Mouse (Mus musculus) cerebellum, adult 2 months (tissue): ENCODE measurements around the gene Pecam1. TPM values are rescaled to one million over a fixed set of nuclear protein-coding genes. Genes with fewer than 3 reads are reported as not detected.

Source experiments
- DNase-seq, 2 experiments: peaks; one replicate each; pipeline ENCODE4 v3.0.0; 2021
- H3K27ac ChIP-seq: fragments of 200-500 bp; 2 replicates; pipeline ENCODE4 v1.5.1; 2012; ENCODE audit warnings: low read length, control low read depth, inconsistent platforms; ENCODE audit not compliant: insufficient read depth
- H3K27me3 ChIP-seq: fragments of 200-500 bp; 2 replicates; pipeline ENCODE4 v1.6.1; 2012; ENCODE audit warnings: inconsistent platforms, mild to moderate bottlenecking, low read length, moderate library complexity; ENCODE audit not compliant: control insufficient read depth, insufficient read depth
- H3K4me1 ChIP-seq: fragments of 200-500 bp; 2 replicates; pipeline ENCODE4 v1.6.1; 2011; ENCODE audit warnings: low read length; ENCODE audit not compliant: control insufficient read depth, insufficient read depth
- H3K4me3 ChIP-seq: fragments of 200-500 bp; replicated peaks from 2 replicates; pipeline ENCODE3; 2011; ENCODE audit warnings: mild to moderate bottlenecking, low read depth, low read length, control low read depth; ENCODE audit not compliant: insufficient read depth
- CTCF ChIP-seq: fragments of 200-500 bp; IDR thresholded peaks from 2 replicates; pipeline ENCODE4 v1.5.1; 2011; ENCODE audit warnings: low read depth, mild to moderate bottlenecking, control low read depth, low read length, moderate library complexity, borderline replicate concordance; ENCODE audit not compliant: insufficient read depth
- POLR2A ChIP-seq: fragments of 200-500 bp; IDR thresholded peaks from 2 replicates; pipeline ENCODE4 v1.6.1; 2011; ENCODE audit warnings: low read length, control low read depth, borderline replicate concordance; ENCODE audit not compliant: insufficient read depth
- WGBS: fragments of 180-500 bp; shearing (Covaris S2); methylation state at CpG from one replicate; pipeline ENCODE4 v1.1.7; 2018; 5-methylcytosine and 5-hydroxymethylcytosine counted together
- polyA plus RNA-seq: library from polyadenylated mRNA; depleted of rRNA; stranded (reverse); fragments of >200 nt; gene quantifications from 2 replicates; pipeline ENCODE4 v1.2.3, GENCODE M21; 2012

Gene Pecam1
- polyA plus RNA-seq, 1 experiment, result 16.2 TPM

DNA sequence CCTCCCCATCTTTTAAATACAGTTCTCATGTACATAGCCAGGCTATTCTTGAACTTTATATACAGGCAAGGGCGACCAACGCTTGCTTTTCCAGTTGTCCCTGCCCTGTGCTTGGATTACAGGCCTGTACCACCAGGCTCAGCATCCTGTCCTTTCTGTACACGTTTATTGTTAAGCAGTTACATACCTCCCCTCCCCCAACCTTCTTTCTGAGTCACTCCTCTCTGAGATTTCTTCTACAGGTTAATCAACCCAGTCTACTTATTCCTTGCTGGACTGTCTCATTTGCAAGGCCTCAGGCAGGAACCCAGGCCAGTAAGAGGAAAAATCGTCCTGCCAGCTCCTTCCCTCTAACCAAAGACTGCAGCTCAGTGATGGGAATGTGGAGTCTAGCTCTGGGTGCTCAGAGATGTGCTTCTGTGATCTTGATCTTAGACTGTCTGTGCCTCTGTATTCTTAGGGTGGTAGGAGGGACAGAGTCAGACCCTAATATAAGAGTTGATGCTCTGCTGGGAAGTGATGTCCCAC lies 79.4 kb downstream of the Pecam1 start:
- TF ChIP-seq CTCF (no peak), POLR2A (no peak)
- DNase-seq, result no peak
- H3K4me3 ChIP-seq, result no peak overlapping the region
- WGBS, result 79% methylated on average over 4 of the region's 4 CpGs
- no peak overlapping the region for H3K27ac ChIP-seq
- no peaks in the 10 kb centered on the region for H3K27me3 ChIP-seq
- H3K4me1 ChIP-seq, result peaks cover 11% of the 10 kb centered on the region

DNA sequence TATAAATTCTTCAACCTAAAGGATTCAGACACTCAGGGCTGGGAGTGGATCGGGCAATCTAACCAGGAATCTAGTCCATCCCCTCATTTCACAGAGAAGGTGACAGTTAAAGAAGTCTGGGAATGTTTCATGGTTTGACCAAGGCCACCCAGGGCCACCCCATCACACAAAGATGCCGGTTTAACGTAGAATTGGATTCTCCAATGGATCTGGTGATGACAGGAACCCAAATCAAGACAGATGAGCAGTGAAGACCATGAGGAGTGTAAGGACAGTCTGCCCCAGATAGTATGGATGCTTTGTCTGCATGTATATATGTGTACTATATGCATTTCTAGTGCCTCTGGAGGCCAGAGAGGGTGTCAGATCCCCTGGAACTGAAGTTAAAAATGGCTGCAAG lies 80.2 kb downstream of the Pecam1 start:
- WGBS, result 99% methylated on average over 3 of the region's 3 CpGs
- H3K27me3 ChIP-seq, result no peaks in the 10 kb centered on the region
- H3K4me3 ChIP-seq, result no peak overlapping the region
- no peak for DNase-seq
- no peak for TF ChIP-seq POLR2A
- TF ChIP-seq CTCF, result no peak
- H3K27ac ChIP-seq, result no peak overlapping the region
- peaks cover 11% of the 10 kb centered on the region for H3K4me1 ChIP-seq

DNA sequence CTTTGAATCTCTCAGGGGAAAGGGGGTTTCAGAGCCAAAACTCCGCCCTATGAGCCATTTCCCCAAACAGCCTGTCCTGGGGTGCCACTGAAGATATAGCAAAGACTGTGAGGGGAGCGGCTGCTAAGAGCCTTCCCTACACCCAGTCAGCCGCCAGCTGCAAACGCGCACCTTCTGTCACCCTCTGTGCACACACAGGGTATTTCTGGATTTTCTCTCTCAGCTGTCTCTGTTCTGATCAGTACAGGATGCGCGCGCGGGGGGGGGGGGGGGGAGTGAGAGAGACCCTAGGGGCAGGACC lies 80.6 kb downstream of the Pecam1 start:
- Histone ChIP-seq H3K4me1 (peaks cover 8% of the 10 kb centered on the region), H3K27me3 (no peaks in the 10 kb centered on the region), H3K4me3 (no peak overlapping the region), H3K27ac (no peak overlapping the region)
- TF ChIP-seq CTCF, result no peak
- TF ChIP-seq POLR2A, result no peak
- 59% methylated on average over 9 of the region's 9 CpGs for WGBS
- no peak for DNase-seq

GRCm38 (mm10) chr11:106669102-106669872 lies 81.1 kb downstream of the Pecam1 start:
- H3K27me3 ChIP-seq, result no peaks in the 10 kb centered on the region
- H3K27ac ChIP-seq, result no peak overlapping the region
- no peak for DNase-seq
- no peak for TF ChIP-seq POLR2A
- TF ChIP-seq CTCF, result no peak
- 81% methylated on average over 8 of the region's 8 CpGs for WGBS
- peaks cover 4% of the 10 kb centered on the region for H3K4me1 ChIP-seq
- no peak overlapping the region for H3K4me3 ChIP-seq

- WGBS, result 29% methylated on average over 7 of the region's 7 CpGs
- H3K27ac ChIP-seq, result no peak overlapping the region
- no peaks in the 10 kb centered on the region; the same call in 1 of the 2 replicates for H3K4me1 ChIP-seq
- H3K27me3 ChIP-seq, result no peaks in the 10 kb centered on the region
- H3K4me3 ChIP-seq, result no peak overlapping the region
- TF ChIP-seq POLR2A, result no peak
- no peak for TF ChIP-seq CTCF
- no peak for DNase-seq
Observed at GRCm38 (mm10) chr11:106668336-106668735, 82.1 kb downstream of the Pecam1 start.

DNA sequence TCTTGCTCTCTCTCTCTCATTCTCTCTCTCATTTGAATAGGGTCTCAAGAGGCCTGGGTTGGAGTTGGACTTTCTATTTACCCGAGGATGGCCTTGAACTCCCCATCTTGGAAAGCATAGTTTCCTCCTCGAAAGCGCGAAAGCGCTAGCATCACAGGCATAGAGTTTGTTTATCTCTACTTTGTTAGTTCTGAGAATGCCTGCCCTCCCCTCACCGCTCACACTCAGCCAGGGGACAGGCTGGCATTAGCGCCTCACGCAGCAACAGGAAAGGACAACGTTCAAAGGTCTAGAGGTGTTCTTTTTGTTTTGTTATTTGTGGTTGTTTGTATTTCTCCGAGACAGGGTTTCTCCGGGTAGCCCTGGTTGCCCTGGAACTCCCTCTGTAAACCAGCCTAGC lies 82.6 kb downstream of the Pecam1 start:
- no peak for DNase-seq
- Histone ChIP-seq H3K4me3 (no peak overlapping the region), H3K27ac (no peak overlapping the region), H3K27me3 (no peaks in the 10 kb centered on the region), H3K4me1 (no peaks in the 10 kb centered on the region; the same call in 1 of the 2 replicates)
- TF ChIP-seq CTCF, result no peak
- TF ChIP-seq POLR2A, result no peak
- WGBS, result 82% methylated on average over 11 of the region's 11 CpGs

GRCm38 (mm10) chr11:106666470-106667107 lies 83.8 kb downstream of the Pecam1 start:
- TF ChIP-seq POLR2A (no peak), CTCF (no peak)
- no peak overlapping the region for H3K4me3 ChIP-seq
- no peak overlapping the region for H3K27ac ChIP-seq
- DNase-seq, result no peak
- 88% methylated on average over 14 of the region's 14 CpGs for WGBS
- no peaks in the 10 kb centered on the region for H3K27me3 ChIP-seq
- H3K4me1 ChIP-seq, result no peaks in the 10 kb centered on the region; the same call in 1 of the 2 replicates

DNA sequence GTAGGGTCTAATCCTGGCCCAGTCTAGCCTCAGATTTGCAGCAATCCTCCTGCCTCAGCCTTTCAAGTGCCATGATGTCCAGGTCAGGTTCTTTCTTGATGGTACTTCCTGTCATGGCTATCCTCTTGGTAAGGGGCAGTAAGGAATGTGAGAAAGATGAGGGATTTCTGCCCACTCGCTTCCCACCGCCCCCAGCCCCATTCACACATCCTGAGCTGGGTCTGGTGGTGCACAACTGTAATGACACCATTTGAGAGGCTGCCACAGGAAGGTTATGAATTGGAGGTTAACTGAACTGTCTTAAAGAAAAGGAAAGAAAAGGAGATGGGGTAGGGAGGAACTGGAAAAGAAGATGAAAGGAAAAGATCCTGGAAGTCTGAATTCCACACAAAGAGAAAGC lies 84.6 kb downstream of the Pecam1 start:
- TF ChIP-seq CTCF (no peak), POLR2A (no peak)
- DNase-seq, result no peak
- H3K27ac ChIP-seq, result no peak overlapping the region
- 97% methylated on average over 2 of the region's 2 CpGs for WGBS
- H3K4me3 ChIP-seq, result no peak overlapping the region
- H3K27me3 ChIP-seq, result no peaks in the 10 kb centered on the region
- H3K4me1 ChIP-seq, result no peaks in the 10 kb centered on the region; the same call in 1 of the 2 replicates
